Mouse (Mus musculus) MEL (cell line): ENCODE measurements around the gene Il1f6.

Source experiments
- BHLHE40 ChIP-seq: IDR thresholded peaks from 2 replicates; pipeline ENCODE4 v1.6.1; 2012; ENCODE audit warnings: low read depth, mild to moderate bottlenecking, inconsistent platforms, low read length, improper control_type of control experiment, borderline replicate concordance
- CHD2 ChIP-seq: IDR thresholded peaks from 2 replicates; pipeline ENCODE4 v1.6.1; 2011; ENCODE audit warnings: low read length, improper control_type of control experiment
- CTCF ChIP-seq, 3 experiments: IDR thresholded peaks in 2 of 3; conservative IDR thresholded peaks in 1 of 3; 2 replicates each; pipeline ENCODE4 v1.5.1; 2011 to 2012; ENCODE audit warnings: low read length in 3 of 3, low read depth in 2 of 3, mild to moderate bottlenecking in 2 of 3, improper control_type of control experiment in 1 of 3, inconsistent platforms in 1 of 3, mixed read lengths in 1 of 3, moderate library complexity in 1 of 3; ENCODE audit not compliant: control insufficient read depth in 1 of 3, insufficient read depth in 1 of 3, poor library complexity in 1 of 3, severe bottlenecking in 1 of 3
- E2F4 ChIP-seq: IDR thresholded peaks from 2 replicates; pipeline ENCODE4 v1.6.1; 2011; ENCODE audit warnings: low read depth, low read length, improper control_type of control experiment, borderline replicate concordance
- GATA1 ChIP-seq: IDR thresholded peaks from 2 replicates; pipeline ENCODE4 v1.6.1; 2011; ENCODE audit warnings: low read depth, low read length, improper control_type of control experiment
- HCFC1 ChIP-seq: IDR thresholded peaks from 2 replicates; pipeline ENCODE4 v1.6.1; 2012; ENCODE audit warnings: low read depth, mild to moderate bottlenecking, inconsistent platforms, low read length, improper control_type of control experiment, moderate library complexity
- MAZ ChIP-seq: IDR thresholded peaks from 2 replicates; pipeline ENCODE4 v1.6.1; 2012; ENCODE audit warnings: low read depth, mild to moderate bottlenecking, inconsistent platforms, low read length, improper control_type of control experiment
- MEF2A ChIP-seq: IDR thresholded peaks from 2 replicates; pipeline ENCODE4 v1.6.1; 2014; ENCODE audit warnings: low read depth, mild to moderate bottlenecking, inconsistent platforms, low read length, improper control_type of control experiment; ENCODE audit not compliant: poor library complexity, insufficient replicate concordance, severe bottlenecking; ENCODE audit errors: extremely low read depth
- MYB ChIP-seq: IDR thresholded peaks from 2 replicates; pipeline ENCODE4 v1.6.1; 2011; ENCODE audit warnings: mild to moderate bottlenecking, low read depth, low read length, improper control_type of control experiment
- NRF1 ChIP-seq: IDR thresholded peaks from 2 replicates; pipeline ENCODE4 v1.6.1; 2014; ENCODE audit warnings: low read depth, mild to moderate bottlenecking, inconsistent platforms, low read length, improper control_type of control experiment, moderate library complexity; ENCODE audit not compliant: poor library complexity, insufficient read depth, severe bottlenecking
- POLR2A ChIP-seq, 2 experiments: IDR thresholded peaks; 2 replicates each; pipeline ENCODE4 v1.6.1; 2011 to 2012; ENCODE audit warnings: low read length in 2 of 2, mild to moderate bottlenecking in 2 of 2, control low read depth in 1 of 2, improper control_type of control experiment in 1 of 2, low read depth in 1 of 2, moderate library complexity in 1 of 2; ENCODE audit not compliant: control insufficient read depth in 1 of 2, insufficient read depth in 1 of 2, poor library complexity in 1 of 2
- POLR2AphosphoS2 ChIP-seq: IDR thresholded peaks from 2 replicates; pipeline ENCODE4 v1.6.1; 2011; ENCODE audit warnings: low read length, improper control_type of control experiment
- RCOR1 ChIP-seq: IDR thresholded peaks from 2 replicates; pipeline ENCODE4 v1.6.1; 2012; ENCODE audit warnings: low read depth, mild to moderate bottlenecking, inconsistent platforms, low read length, improper control_type of control experiment
- ZNF384 ChIP-seq: IDR thresholded peaks from 2 replicates; pipeline ENCODE4 v1.6.1; 2012; ENCODE audit warnings: low read depth, mild to moderate bottlenecking, inconsistent platforms, low read length, improper control_type of control experiment

- TF ChIP-seq POLR2A (IDR thresholded peaks at IDR 0.05; ENCODE audit: control insufficient read depth in 1 of 2, insufficient read depth in 1 of 2, low read depth in 1 of 2, low read length in 2 of 2, poor library complexity in 1 of 2) (no peak), CTCF (IDR thresholded peaks at IDR 0.05 in 2 of 3, conservative IDR thresholded peaks at IDR 0.05 in 1 of 3; ENCODE audit: control insufficient read depth in 1 of 3, insufficient read depth in 1 of 3, low read depth in 2 of 3, low read length in 3 of 3, poor library complexity in 1 of 3, severe bottlenecking in 1 of 3) (no peak), CHD2 (no peak), GATA1 (no peak), MYB (no peak), NRF1 (no peak), POLR2AphosphoS2 (no peak), MAZ (no peak), BHLHE40 (no peak), E2F4 (no peak), HCFC1 (no peak), MEF2A (no peak), ZNF384 (no peak), RCOR1 (no peak)
Measured at GRCm38 (mm10) chr2:24275146-24275545, 59.9 kb downstream of the Il1f6 start.
